Mouse (Mus musculus) liver, embryonic 11.5 days (tissue): Measurements from ENCODE around the gene Orai3. TPM values are rescaled to one million over a fixed set of nuclear protein-coding genes. Genes with fewer than 3 reads are reported as not detected.

Experiments
- ATAC-seq: fragments of 200-750 bp; cut with Nextera tagmentation; replicated peaks from 2 replicates; pipeline ENCODE4 v1.8.0; 2017; ENCODE audit warnings: moderate number of reproducible peaks, mild to moderate bottlenecking, moderate TSS enrichment, moderate library complexity; ENCODE audit not compliant: low FRiP score
- DNase-seq: peaks from one replicate; pipeline ENCODE4 v3.0.0-alpha.2; 2017; ENCODE audit warnings: low spot score
- H3K27ac ChIP-seq: fragments of 300-500 bp; sonication (generic); 2 replicates; pipeline ENCODE4 v1.5.1; 2014; ENCODE audit warnings: mild to moderate bottlenecking, low read depth, low read length, control low read depth
- H3K27me3 ChIP-seq: fragments of 300-500 bp; sonication (generic); replicated peaks from 2 replicates; pipeline ENCODE4 v1.6.1; 2014; ENCODE audit warnings: low read length, mixed read lengths; ENCODE audit not compliant: control insufficient read depth, insufficient read depth
- H3K36me3 ChIP-seq: fragments of 300-500 bp; sonication (generic); 2 replicates; pipeline ENCODE4 v1.6.1; 2014; ENCODE audit warnings: mild to moderate bottlenecking, low read length, moderate library complexity, mixed read lengths; ENCODE audit not compliant: control insufficient read depth, insufficient read depth
- H3K4me1 ChIP-seq: fragments of 300-500 bp; sonication (generic); replicated peaks from 2 replicates; pipeline ENCODE4 v1.6.1; 2014; ENCODE audit warnings: low read length, mixed read lengths; ENCODE audit not compliant: control insufficient read depth, insufficient read depth
- H3K4me2 ChIP-seq: fragments of 300-500 bp; sonication (generic); 2 replicates; pipeline ENCODE4 v1.6.1; 2014; ENCODE audit warnings: mild to moderate bottlenecking, control low read depth, moderate library complexity
- H3K4me3 ChIP-seq: fragments of 300-500 bp; sonication (generic); 2 replicates; pipeline ENCODE4 v1.5.1; 2014; ENCODE audit warnings: low read depth, low read length, control low read depth
- H3K9ac ChIP-seq: fragments of 300-500 bp; sonication (generic); 2 replicates; pipeline ENCODE4 v1.6.1; 2014; ENCODE audit warnings: low read depth, low read length, control low read depth
- H3K9me3 ChIP-seq: fragments of 300-500 bp; sonication (generic); 2 replicates; pipeline ENCODE4 v1.6.1; 2016; ENCODE audit warnings: low read length, inconsistent platforms, mixed read lengths; ENCODE audit not compliant: control insufficient read depth
- WGBS: fragments of 180-500 bp; shearing (Covaris S2); extraction: QIAGEN DNeasy Blood & Tissue Kit; methylation state at CpG from one replicate; pipeline ENCODE4 v1.1.7; 2014; 5-methylcytosine and 5-hydroxymethylcytosine counted together
- polyA plus RNA-seq: library from polyadenylated mRNA; unstranded; fragments of >200 nt; fragmentation: Nextera tagmentation; extraction: Ambion mirVana; gene quantifications from 2 replicates; pipeline ENCODE4 v1.2.1, GENCODE M21; 2014

Orai3 gene
- polyA plus RNA-seq, 1 experiment from 2014 or later, result 22.0 TPM

GRCm38 (mm10) chr7:127820836-127821509 lies 51.4 kb downstream of the Orai3 start:
- H3K9ac ChIP-seq, result no peak overlapping the region
- DNase-seq (no peak), ATAC-seq (no peak)
- H3K4me3 ChIP-seq, result no peak overlapping the region
- WGBS, result 53% methylated on average over 13 of the region's 13 CpGs
- no peaks in the 10 kb centered on the region for H3K27me3 ChIP-seq
- peak overlapping the region; percentile 45; the same call in 1 of the 2 replicates for H3K27ac ChIP-seq
- no peaks in the 10 kb centered on the region for H3K9me3 ChIP-seq
- H3K36me3 ChIP-seq, result no peaks in the 10 kb centered on the region
- H3K4me1 ChIP-seq, result peaks cover 11% of the 10 kb centered on the region
- H3K4me2 ChIP-seq, result no peak overlapping the region

DNA sequence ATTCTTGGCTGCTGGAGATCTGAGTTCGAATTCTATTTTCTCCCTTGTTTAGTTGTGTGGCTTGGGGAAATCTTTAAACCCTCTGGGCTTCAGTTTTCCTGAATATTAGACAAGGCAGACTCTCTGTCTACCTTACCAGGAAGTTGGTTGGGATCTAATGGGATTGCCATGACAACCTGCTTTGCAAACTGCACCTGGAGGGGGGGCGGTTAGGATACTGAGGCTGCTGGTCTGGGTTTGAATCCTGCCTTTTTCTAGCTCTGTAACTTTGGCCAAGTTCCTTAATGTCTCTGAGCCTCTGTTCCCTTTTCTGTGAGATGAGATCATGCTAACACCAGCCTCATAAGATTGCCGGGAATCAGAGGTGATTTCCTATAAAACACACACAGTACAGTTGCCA lies 52.9 kb downstream of the Orai3 start:
- Histone ChIP-seq H3K27ac (no peak overlapping the region), H3K9me3 (no peaks in the 10 kb centered on the region), H3K4me3 (no peak overlapping the region), H3K4me2 (no peak overlapping the region), H3K27me3 (no peaks in the 10 kb centered on the region), H3K9ac (no peak overlapping the region), H3K36me3 (no peaks in the 10 kb centered on the region), H3K4me1 (0 out of 2 replicates have a peak, but pooled peaks cover 6% of the 10 kb centered on the region)
- ATAC-seq, result no peak
- DNase-seq, result no peak
- 80% methylated on average over 3 of the region's 3 CpGs for WGBS

- DNase-seq (no peak), ATAC-seq (0 out of 2 replicates have a peak, but pooled peaks have one; percentile 18)
- H3K4me3 ChIP-seq, result peak overlapping the region; percentile 55
- WGBS, result 80% methylated on average over 11 of the region's 11 CpGs
- 0 out of 2 replicates have a peak, but pooled peaks cover 6% of the 10 kb centered on the region for H3K4me1 ChIP-seq
- no peaks in the 10 kb centered on the region for H3K9me3 ChIP-seq
- H3K27ac ChIP-seq, result no peak overlapping the region
- peak overlapping the region; percentile 67 for H3K4me2 ChIP-seq
- no peaks in the 10 kb centered on the region for H3K36me3 ChIP-seq
- H3K27me3 ChIP-seq, result no peaks in the 10 kb centered on the region
- peak overlapping the region; percentile 53 for H3K9ac ChIP-seq
These were observed 53.9 kb downstream of the Orai3 start for GRCm38 (mm10) chr7:127823236-127824171.

DNA sequence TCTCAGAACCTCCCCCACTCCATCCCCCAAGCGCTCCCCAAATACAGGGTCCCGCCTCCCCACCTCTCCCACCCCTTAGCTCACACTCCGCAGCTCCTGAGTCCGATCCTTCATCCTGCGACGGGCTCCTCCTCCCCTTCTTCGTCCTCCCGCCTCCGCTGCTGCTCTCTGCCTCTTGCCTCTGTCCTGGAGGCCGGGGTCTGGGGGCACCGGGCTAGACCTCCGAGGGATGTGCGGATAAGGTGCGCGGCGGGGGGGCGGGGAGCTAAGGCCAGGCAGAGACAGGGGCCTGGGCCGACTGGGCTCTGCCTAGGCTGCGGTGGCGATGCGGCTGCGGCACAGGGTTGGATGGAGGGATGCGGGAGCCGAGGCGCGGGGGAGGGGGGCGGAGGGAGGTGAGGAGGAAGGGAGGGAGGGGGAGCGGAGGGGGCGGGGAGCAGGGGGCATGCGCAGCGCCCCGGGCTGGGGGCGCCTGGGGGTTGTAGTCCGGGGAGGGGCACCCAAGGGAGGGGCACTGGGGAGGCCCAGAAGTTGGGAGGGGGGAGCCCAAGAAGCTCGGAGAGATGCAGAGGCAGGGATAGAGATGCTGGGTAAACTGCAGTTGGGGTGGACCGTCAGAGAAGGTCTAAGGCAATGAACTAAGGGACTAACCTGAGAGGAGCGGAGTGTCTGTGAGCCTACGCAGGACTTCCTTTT lies 54.7 kb downstream of the Orai3 start, which contains the start of the genes Stx4a and Stx1b:
Gene Stx4a, plus strand, starts transcription at position 119 of the 696 bp plus-strand sequence.
Gene Stx1b, minus strand, starts transcription at position 374 of the 696 bp plus-strand sequence.
- no peak for DNase-seq
- 9% methylated on average over 33 of the region's 38 CpGs for whole genome bisulfite sequencing
- H3K9ac ChIP-seq, result peak within 1 kb of the TSS; percentile 53
- peak; percentile 32; the same call in 1 of the 2 replicates for ATAC-seq
- no peaks in the 10 kb centered on the region for H3K9me3 ChIP-seq
- H3K4me2 ChIP-seq, result peak within 1 kb of the TSS; percentile 67
- no peak within 1 kb of the TSS for H3K27ac ChIP-seq
- H3K27me3 ChIP-seq, result no peaks in the 10 kb centered on the region
- 0 out of 2 replicates have a peak, but pooled peaks cover 6% of the 10 kb centered on the region for H3K4me1 ChIP-seq
- peak within 1 kb of the TSS; percentile 55 for H3K4me3 ChIP-seq
- no peaks in the 10 kb centered on the region for H3K36me3 ChIP-seq

Other genes starting within 250 kb of the Orai3 start
- 6.9 and 11.1 TPM in 2 replicates for gene Tmem265, start 208.4 kb upstream of the Orai3 start, polyA plus RNA-seq
- gene Phkg2, start 196.5 kb upstream of the Orai3 start, polyA plus RNA-seq, result 41.6 and 41.7 TPM in 2 replicates
- gene Ccdc189, start 181.2 kb upstream of the Orai3 start, polyA plus RNA-seq, result 5.4 and 6.2 TPM in 2 replicates
- gene Rnf40, start 181.0 kb upstream of the Orai3 start, polyA plus RNA-seq, result 44.1 and 49.0 TPM in 2 replicates
- gene Zfp629, start 154.0 kb upstream of the Orai3 start, polyA plus RNA-seq, result 8.3 and 9.8 TPM in 2 replicates
- gene Bcl7c, start 60.9 kb upstream of the Orai3 start, polyA plus RNA-seq, result 46.8 and 50.7 TPM in 2 replicates
- gene Ctf1, start 57.1 kb upstream of the Orai3 start, polyA plus RNA-seq, result 5.5 and 5.8 TPM in 2 replicates
- gene Ctf2, start 37.6 kb upstream of the Orai3 start, polyA plus RNA-seq, result 0.25 and 0.40 TPM in 2 replicates
- 3.1 and 3.7 TPM in 2 replicates for gene Fbxl19, start 25.3 kb upstream of the Orai3 start, polyA plus RNA-seq
- 24.2 and 26.0 TPM in 2 replicates for gene Setd1a, start 6.9 kb downstream of the Orai3 start, polyA plus RNA-seq
- gene Gm49388, start 15.8 kb downstream of the Orai3 start, polyA plus RNA-seq, result not detected in 2 replicates
- 31.4 and 32.4 TPM in 2 replicates for gene Hsd3b7, start 30.8 kb downstream of the Orai3 start, polyA plus RNA-seq
- 16.1 and 19.4 TPM in 2 replicates for gene Stx4a, start 54.5 kb downstream of the Orai3 start, polyA plus RNA-seq
- gene Stx1b, start 54.7 kb downstream of the Orai3 start, polyA plus RNA-seq, result 1.5 and 1.9 TPM in 2 replicates
- gene Zfp646, start 106.4 kb downstream of the Orai3 start, polyA plus RNA-seq, result 15.1 and 15.8 TPM in 2 replicates
- 15.2 and 15.9 TPM in 2 replicates for gene Zfp668, start 107.0 kb downstream of the Orai3 start, polyA plus RNA-seq
- gene Prss53, start 121.2 kb downstream of the Orai3 start, polyA plus RNA-seq, result 0.40 and 0.48 TPM in 2 replicates
- gene Gm21974, start 125.6 kb downstream of the Orai3 start, polyA plus RNA-seq, result 0.08 TPM in 1 of 2 replicates, not detected in the other
- gene Vkorc1, start 125.8 kb downstream of the Orai3 start, polyA plus RNA-seq, result 108 and 110 TPM in 2 replicates
- gene Bckdk, start 134.3 kb downstream of the Orai3 start, polyA plus RNA-seq, result 126 and 132 TPM in 2 replicates
- 44.2 and 47.0 TPM in 2 replicates for gene Kat8, start 142.7 kb downstream of the Orai3 start, polyA plus RNA-seq
- 3.4 and 6.3 TPM in 2 replicates for gene Prss8, start 160.3 kb downstream of the Orai3 start, polyA plus RNA-seq
- 7.9 and 9.4 TPM in 2 replicates for gene Prss36, start 176.9 kb downstream of the Orai3 start, polyA plus RNA-seq
- gene Fus, start 197.6 kb downstream of the Orai3 start, polyA plus RNA-seq, result 28.1 and 34.4 TPM in 2 replicates
- 46.3 and 51.1 TPM in 2 replicates for gene Pycard, start 224.1 kb downstream of the Orai3 start, polyA plus RNA-seq
- gene Trim72, start 234.1 kb downstream of the Orai3 start, polyA plus RNA-seq, result not detected in 2 replicates